Mouse (Mus musculus) erythroblast, adult 5-6 weeks (primary cell): ENCODE results near the gene Stk32c. TPM values are rescaled to one million over a fixed set of nuclear protein-coding genes. Genes with fewer than 3 reads are reported as not detected.

Experiments used
- ATAC-seq: replicated peaks from 2 replicates; pipeline ENCODE4 v1.8.0; 2016; ENCODE audit warnings: moderate number of reproducible peaks, mild to moderate bottlenecking, moderate TSS enrichment, inconsistent platforms; ENCODE audit not compliant: poor library complexity, low FRiP score, severe bottlenecking
- total RNA-seq, 2 experiments: library from RNA; stranded (forward) in 1 of 2; stranded (reverse) in 1 of 2; fragments of 150-400 nt in 1 of 2; fragments of 200-764, 138-1000 nt in 1 of 2; gene quantifications; 2 replicates each; pipeline versions ENCODE4 v1.2.3 to v1.2.4; 2015 to 2017; ENCODE audit warnings: low replicate concordance in 2 of 2

Stk32c gene
- total RNA-seq, 2 experiments from 2014 or later, result not detected

DNA sequence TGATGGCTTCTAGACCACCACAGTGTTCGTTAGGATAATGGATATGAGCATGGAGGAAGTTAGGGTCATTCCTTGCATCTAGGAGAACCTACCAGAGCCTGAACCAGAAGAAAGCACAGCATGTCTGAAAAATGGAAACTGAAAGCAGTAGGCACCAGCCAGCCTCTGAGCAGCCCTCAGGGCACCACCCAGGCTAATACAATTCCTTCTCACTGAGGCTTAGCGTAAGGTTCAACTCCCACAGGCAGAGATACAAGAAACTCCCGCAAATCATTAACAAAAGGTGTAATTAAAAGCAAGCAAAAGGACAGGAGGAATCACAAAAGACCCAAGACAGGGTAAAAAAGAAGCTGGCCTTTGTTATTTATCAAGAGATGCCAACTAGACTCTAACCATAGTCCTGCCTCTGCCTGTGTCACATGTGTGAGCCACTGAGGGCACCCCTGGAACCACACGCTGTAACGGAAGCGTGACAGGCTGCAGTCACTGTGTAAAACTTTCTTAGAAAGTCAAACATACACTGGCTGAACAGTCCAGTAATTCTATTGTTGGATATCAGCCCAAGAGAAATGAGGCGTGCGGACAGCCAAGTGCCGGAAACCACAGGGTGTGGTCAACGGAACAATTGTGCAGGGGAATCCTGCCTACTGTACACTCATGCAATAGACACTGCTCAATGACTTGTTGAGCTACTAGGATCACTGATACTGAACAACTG is 56.6 kb downstream of the Stk32c start:
- no peak for ATAC-seq

GRCm38 (mm10) chr7:139152927-139153326 is 60.2 kb downstream of the Stk32c start:
- no peak for ATAC-seq

DNA sequence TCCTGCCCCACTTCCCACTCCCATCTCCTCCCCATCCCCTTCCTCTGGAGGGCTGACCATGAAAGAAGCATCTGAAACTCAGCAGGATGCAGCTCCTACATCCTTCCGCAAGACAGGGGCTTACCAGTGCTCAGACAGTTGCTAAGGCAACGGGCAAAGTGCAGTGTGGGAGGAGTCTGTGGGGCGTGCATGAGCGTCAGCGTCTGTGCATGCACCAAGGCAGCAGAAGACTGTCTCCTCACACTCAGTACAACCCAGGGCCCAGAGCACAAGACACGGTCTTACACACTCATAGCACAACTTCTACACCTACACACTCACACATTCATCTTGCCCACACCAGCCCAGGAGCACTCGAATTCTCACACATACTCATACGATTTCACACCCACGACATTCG is 62.0 kb downstream of the Stk32c start:
- ATAC-seq, result no peak

DNA sequence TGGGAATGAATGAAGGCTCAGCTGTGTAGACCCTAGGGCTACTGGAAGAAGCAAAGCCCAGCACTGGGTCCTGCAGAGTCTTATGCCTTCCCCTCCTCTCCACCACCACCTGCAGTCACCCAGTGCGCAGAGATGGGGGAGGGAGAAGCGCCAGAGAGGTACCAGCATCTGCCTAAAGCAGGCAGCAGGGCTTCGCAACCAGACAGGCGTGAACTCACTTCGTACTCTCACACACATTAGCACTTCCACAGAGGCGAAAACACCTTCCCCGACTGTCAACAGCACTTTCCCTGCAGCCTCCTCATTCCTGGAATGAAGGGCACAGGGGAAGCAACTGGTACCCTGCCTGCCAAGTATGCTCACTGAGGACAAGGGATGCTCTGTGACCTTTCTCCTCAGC is 63.7 kb downstream of the Stk32c start:
- ATAC-seq, result no peak

DNA sequence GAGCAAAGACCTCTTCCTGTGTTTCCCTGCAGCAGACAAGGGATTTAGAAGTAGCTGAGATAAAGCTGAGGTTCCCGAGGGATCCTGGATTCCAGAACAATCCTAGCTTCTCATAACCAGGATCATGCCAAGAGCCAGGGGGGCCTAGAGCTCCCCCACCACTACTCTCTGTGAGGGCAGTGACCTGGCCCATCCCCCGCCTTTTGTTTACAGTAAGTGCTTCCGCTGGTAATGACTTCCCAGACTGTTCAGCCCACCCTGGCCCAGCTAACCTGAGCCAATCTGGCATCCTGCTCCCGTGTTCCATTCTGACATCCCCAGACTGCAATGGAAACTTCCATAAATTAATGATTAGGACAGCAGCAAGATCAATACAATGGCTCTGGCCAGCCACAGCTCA is 65.7 kb downstream of the Stk32c start:
- ATAC-seq, result no peak

- no peak for ATAC-seq
These were observed 67.2 kb downstream of the Stk32c start for GRCm38 (mm10) chr7:139145891-139146290.

- ATAC-seq, result no peak
These were observed 69.3 kb downstream of the Stk32c start for GRCm38 (mm10) chr7:139143785-139144184.

- no peak for ATAC-seq
These were observed 73.1 kb downstream of the Stk32c start for GRCm38 (mm10) chr7:139139921-139140461.

DNA sequence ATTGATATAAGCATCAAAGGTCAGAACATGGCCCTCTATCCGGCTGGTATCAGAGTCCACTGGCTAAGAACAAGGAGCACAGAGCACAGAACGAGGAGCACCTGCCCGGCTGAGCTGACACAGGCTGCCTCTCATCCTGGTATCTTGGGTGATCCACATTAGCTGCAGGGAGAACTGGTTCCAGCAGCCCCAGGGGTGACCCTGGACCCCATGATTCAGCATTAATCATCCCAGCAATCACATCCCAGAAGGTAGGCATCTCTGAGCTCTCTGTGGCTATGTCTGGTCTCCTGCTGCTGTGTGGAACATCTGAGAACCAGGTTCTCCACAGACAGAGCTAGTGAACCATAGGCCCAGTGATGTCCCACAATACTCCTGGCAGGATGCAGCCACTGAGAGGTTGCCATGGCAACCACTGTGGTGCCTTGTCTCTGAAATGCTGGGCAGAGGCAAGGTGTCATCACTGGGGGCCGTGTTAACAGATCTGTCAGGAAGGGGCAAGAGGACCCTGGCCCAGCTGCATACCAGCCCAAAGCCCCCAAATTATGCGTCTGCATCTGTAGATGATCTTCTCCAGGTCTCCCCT is 76.1 kb downstream of the Stk32c start:
- ATAC-seq, result no peak

- ATAC-seq, result no peak
These were observed 77.9 kb downstream of the Stk32c start for GRCm38 (mm10) chr7:139135236-139135635.

DNA sequence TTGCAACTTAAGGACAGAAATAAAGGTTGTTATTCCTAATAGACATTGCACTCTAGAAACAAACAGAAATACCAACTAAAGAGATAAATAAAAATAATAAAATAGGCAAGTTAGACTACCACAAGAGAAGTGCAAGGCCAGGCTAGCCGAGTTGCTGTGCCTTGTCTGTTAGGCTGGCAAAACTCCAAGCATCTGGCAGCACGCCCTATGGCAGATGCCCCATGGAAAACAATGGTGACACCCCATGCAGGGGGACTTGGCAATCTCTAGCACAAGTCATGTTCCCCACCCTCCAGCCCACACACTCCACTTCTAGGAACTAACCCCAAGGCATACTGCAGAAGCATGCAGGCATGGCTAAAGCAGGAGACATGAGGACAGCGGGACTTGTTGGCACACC is 79.7 kb downstream of the Stk32c start:
- ATAC-seq, result no peak

DNA sequence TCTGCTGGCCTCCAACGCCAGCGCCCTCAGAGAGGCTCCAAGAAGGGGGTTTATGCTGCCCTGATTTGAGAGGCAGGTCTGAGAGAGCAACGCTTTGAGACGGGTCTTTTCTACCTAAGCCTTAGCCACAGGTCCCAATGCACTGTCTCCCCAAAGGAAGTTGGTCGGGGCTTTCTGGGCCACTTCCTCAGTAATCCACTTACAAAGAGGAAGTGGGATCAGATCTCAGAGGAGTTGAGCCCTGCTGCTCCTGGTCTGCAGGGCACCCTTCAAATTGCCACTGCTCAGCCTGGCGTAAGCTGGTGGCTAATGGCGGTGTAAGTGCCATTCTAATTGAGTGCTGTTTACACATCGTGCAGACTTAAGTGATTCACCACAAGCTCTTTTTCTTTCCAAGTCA is 81.6 kb downstream of the Stk32c start:
- ATAC-seq, result no peak

DNA sequence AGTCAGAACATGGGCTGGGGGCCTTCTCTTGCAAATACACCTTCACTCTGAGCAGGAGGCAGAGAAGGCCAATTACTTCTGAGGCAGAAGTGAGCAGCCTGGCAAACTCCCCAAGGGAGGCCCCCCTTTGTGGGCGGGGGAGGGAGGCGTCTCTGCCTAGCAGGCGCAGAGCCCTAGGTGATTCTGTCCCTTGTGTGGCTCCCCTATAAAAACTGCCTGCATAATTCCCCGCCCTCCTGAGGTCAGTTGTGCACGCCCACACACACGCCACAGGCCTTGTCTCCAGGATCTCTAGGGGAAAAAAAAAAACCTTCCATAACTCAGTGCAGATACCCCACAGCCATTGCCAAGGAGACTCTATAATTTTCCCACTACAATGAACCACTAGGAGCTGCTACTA is 82.7 kb downstream of the Stk32c start:
- no peak for ATAC-seq

DNA sequence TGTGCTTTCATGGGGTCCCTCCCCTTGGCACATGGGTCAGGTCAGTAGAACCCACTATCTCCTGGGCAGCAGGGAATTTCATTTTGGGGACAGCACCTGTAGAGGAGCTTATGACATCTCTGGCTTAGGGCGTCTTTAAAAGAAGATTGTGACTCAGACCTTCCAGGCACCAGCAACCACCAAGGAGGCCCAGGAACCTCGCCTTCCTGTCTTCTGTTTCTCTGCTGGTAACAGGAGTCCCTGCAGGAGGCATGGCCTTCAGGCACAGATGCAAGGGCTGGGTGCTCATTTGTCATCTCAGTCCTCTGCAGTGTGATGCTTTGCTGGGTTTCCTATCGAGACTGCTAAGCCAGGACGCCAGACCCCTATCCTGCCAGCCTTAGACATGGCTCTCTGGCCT is 84.1 kb downstream of the Stk32c start:
- no peak for ATAC-seq

- ATAC-seq, result no peak
These were observed 86.6 kb downstream of the Stk32c start for GRCm38 (mm10) chr7:139126549-139126948.

- no peak for ATAC-seq
These were observed 87.2 kb downstream of the Stk32c start for GRCm38 (mm10) chr7:139125881-139126280.

- ATAC-seq, result no peak
These were observed 93.3 kb downstream of the Stk32c start for GRCm38 (mm10) chr7:139119775-139120153.

GRCm38 (mm10) chr7:139119152-139119774 is 93.8 kb downstream of the Stk32c start:
- no peak for ATAC-seq

GRCm38 (mm10) chr7:139107908-139108650 is 105.0 kb downstream of the Stk32c start:
- ATAC-seq, result no peak

- ATAC-seq, result no peak
These were observed 107.4 kb downstream of the Stk32c start for GRCm38 (mm10) chr7:139105705-139106104.
